Mouse (Mus musculus) yolk sac, embryonic 10.5 days (tissue): ENCODE measurements at regions not wholly inside any gene's neighbourhood (a gene's known extent, or its start where the extent isn't known, plus 50 kb on each side); places are given as distances from the start of the nearest gene placed in this dataset.

Source experiments
- DNase-seq: peaks from one replicate; pipeline ENCODE4 v3.0.0-alpha.2; 2017; ENCODE audit warnings: low spot score

GRCm38 (mm10) chr7:37388843-37389702 is 384.4 kb downstream of the Zfp536 start:
- DNase-seq = no peak

GRCm38 (mm10) chr7:37389703-37390087 is 383.7 kb downstream of the Zfp536 start:
- DNase-seq = no peak

GRCm38 (mm10) chr7:37390271-37390670 is 383.2 kb downstream of the Zfp536 start:
- no peak for DNase-seq

- no peak for DNase-seq
Measured at GRCm38 (mm10) chr7:37392122-37392521, 381.3 kb downstream of the Zfp536 start.

- DNase-seq = no peak
Measured at GRCm38 (mm10) chr7:37392604-37393003, 380.8 kb downstream of the Zfp536 start.

- DNase-seq = no peak
Measured at GRCm38 (mm10) chr7:37393071-37393470, 380.4 kb downstream of the Zfp536 start.

GRCm38 (mm10) chr7:37394965-37395426 is 378.4 kb downstream of the Zfp536 start:
- DNase-seq = no peak

GRCm38 (mm10) chr7:37395881-37396513 is 377.4 kb downstream of the Zfp536 start:
- DNase-seq = no peak

GRCm38 (mm10) chr7:37403483-37403882 is 370.0 kb downstream of the Zfp536 start:
- DNase-seq = no peak

GRCm38 (mm10) chr7:37413350-37413749 is 360.1 kb downstream of the Zfp536 start:
- no peak for DNase-seq

- no peak for DNase-seq
Measured at GRCm38 (mm10) chr7:37421704-37422103, 351.7 kb downstream of the Zfp536 start.
